Mouse (Mus musculus) urinary bladder, postnatal 0 days (tissue): ENCODE results near the gene Zfp691. TPM values are rescaled to one million over a fixed set of nuclear protein-coding genes. Genes with fewer than 3 reads are reported as not detected.

ENCODE experiments used
- microRNA counts: library from miRNA; unstranded; fragments of <30 nt; microRNA quantifications from one replicate; lab custom pipeline; 2016
- microRNA-seq: library from miRNA; unstranded; fragments of <30 nt; microRNA quantifications from one replicate; pipeline ENCODE4, GENCODE M21; 2016
- polyA plus RNA-seq: library from polyadenylated mRNA; unstranded; fragments of >200 nt; fragmentation: Nextera tagmentation; extraction: Ambion mirVana; gene quantifications from 2 replicates; pipeline ENCODE4 v1.2.1, GENCODE M21; 2015

Zfp691 gene
- polyA plus RNA-seq = 3.7 and 3.8 TPM in 2 replicates

DNA sequence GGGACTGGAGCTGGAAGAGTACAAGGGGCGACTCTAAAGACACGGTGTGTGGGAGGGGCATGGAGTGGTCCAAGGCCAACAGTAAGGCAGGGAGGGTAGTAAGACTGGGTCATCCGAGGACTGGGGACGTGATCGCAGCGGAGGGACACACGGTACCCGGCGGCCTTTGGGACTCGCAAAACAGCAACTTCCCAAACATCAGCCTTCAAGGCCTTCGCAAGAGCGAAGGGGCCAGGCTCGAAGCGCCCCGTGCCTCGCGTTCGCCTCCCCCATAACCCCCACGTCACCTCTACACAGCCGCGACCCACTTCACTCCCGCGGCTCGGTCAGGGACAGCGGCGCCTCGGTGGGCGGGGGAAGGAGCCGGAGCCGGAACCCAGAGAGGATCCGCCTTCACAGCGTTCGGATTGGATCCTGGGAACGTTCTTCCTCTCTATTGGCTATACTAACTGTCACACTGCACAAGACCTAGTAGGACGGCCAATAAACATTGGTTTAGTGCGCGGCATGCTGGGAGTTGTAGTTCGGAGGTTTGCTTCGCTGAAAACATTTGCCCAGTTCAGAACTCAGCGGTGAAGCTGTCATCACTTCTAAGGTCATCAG is at the start of gene Zfp691:
TSS of gene Zfp691 (minus strand) at position 345 of the 603 bp plus-strand sequence.

DNA sequence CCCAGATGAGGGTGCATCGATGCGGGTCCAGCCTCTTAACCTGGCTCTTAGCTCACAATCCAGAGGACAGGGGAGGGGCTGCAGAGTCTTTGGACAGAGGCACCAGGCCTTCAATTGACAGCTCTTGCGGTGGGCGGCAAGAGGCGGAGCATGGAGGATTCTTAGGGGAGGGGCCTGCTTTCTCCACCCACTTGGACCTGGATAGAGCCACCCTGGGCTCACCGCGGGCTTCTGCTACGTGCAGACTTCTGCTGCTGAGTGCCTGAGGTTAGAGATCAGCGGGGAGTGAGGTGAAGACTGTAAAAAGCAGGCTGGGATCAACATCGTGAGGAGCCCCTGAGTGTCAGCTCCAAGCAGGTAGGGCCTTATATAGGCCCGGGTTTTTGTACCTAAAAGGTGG is 44.2 kb upstream of the Zfp691 start, which contains the start of gene Tmem269:
TSS of gene Tmem269 (minus strand) at position 49 of the 400 bp plus-strand sequence.

DNA sequence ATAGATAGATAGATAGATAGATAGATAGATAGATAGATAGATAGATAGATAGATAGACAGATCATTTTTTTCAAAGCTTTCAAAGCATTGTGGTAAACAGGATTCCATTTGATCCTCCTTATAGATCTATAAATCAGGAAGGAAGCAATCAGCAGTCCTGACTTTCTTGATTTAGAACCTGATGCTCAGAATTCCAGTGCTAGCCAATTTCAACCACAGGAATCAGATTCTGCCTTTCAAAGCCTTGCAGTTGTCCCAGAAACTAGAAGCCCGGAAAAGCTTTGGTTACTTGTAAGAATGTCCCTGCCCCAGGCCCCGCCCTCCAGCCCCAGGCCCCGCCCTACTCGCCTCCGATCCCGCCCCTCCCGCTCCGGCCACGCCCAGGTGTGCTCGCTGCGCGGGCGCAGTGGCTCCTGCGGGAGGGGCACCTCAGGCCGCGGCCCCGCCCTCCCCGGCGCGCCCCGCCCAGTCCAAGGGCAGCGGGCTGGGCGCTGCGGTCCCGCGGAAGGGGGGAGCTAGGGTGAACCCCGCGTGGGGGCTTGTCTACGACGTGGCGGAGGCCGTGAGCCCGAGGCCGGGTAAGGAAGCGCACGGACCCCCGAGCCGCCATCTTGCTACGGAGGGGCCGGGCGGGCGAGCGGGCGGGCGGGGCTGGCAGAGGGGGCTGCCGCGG is 21.1 kb upstream of the Zfp691 start, which contains the start of gene Svbp:
TSS of gene Svbp (plus strand) at position 398 of the 673 bp plus-strand sequence.

DNA sequence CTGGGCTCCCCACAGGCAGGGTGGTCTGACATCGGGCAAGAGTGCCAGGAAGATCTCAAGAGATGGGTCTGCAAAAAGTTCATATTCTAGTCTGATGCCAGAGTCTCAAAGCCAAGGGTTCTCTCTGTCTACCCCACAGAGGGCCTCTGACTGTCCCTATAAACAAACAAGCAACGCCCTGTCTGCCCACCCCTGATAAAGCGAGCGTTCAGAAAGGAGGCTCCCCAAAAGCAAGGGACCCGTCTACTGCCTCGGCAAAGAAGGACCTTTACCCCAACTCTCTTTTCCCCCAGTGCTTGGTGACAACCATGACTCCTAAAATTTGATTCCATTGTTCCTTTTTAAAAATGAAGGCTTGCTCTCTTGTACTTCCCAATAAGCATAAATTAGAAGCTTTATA is 15.9 kb upstream of the Zfp691 start, which contains the start of gene Ermap:
TSS of gene Ermap (minus strand) at position 148 of the 400 bp plus-strand sequence.

MicroRNAs within 50 kb of the gene (microRNA counts, 519-probe panel; counts per million panel counts)
- microRNA mmu-miR-1957 (lab: Ali Mortazavi, UCI) = not detected

Small RNA genes lying within 50 kb of the gene (microRNA-seq; reads per million reads assigned to microRNA genes)
- gene Mir1957a = not detected

Other genes starting within 250 kb of the Zfp691 start
- gene Olfr1328, start 235.6 kb downstream of the Zfp691 start, polyA plus RNA-seq = not detected in 2 replicates
- not detected in 2 replicates for gene Lao1, start 212.6 kb downstream of the Zfp691 start, polyA plus RNA-seq
- gene Slc2a1, start 65.5 kb downstream of the Zfp691 start, polyA plus RNA-seq = 62.8 and 74.3 TPM in 2 replicates
- 0.35 and 0.92 TPM in 2 replicates for gene Ermap, start 15.8 kb upstream of the Zfp691 start, polyA plus RNA-seq
- gene Svbp, start 21.1 kb upstream of the Zfp691 start, polyA plus RNA-seq = 117 and 125 TPM in 2 replicates
- gene Tmem269, start 44.0 kb upstream of the Zfp691 start, polyA plus RNA-seq = 0.10 TPM in 1 of 2 replicates, not detected in the other
- 16.0 and 19.9 TPM in 2 replicates for gene AU022252, start 58.5 kb upstream of the Zfp691 start, polyA plus RNA-seq
- gene P3h1, start 58.7 kb upstream of the Zfp691 start, polyA plus RNA-seq = 28.1 and 33.4 TPM in 2 replicates
- gene Cldn19, start 81.2 kb upstream of the Zfp691 start, polyA plus RNA-seq = not detected in 2 replicates
- 336 and 370 TPM in 2 replicates for gene Ybx1, start 120.4 kb upstream of the Zfp691 start, polyA plus RNA-seq
- 30.0 and 36.2 TPM in 2 replicates for gene Ppih, start 146.4 kb upstream of the Zfp691 start, polyA plus RNA-seq
- gene Ccdc30, start 241.3 kb upstream of the Zfp691 start, polyA plus RNA-seq = 0.59 and 1.2 TPM in 2 replicates
- 32.6 and 34.9 TPM in 2 replicates for gene Ppcs, start 248.2 kb upstream of the Zfp691 start, polyA plus RNA-seq
- 0.30 and 0.36 TPM in 2 replicates for gene Zmynd12, start 248.6 kb upstream of the Zfp691 start, polyA plus RNA-seq